Mouse (Mus musculus): ENCODE results near the gene Esrrg. TPM values are rescaled to one million over a fixed set of nuclear protein-coding genes. Genes with fewer than 3 reads are reported as not detected.

The Esrrg gene
- total and polyA plus RNA-seq, 3 experiments: 0.01 TPM; not detected in 2

DNA sequence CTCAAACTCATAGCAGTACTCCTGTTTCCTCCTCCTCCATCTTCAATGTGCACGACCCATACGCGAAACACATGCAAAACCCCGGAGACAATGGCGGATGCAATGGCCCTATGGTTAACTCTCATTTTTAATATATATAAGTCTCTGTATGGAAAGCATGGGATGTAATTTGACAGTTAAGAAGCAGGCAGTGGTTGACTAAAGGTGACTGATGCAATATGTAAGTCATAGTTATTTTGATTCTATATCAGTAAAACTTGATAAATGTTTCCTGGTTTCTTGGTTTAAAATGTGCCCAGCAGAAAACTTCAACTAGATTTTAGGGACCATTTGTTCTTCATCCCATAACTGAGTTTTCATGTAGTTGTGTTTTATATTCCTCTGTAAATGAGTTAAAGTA, 547.9 kb downstream of the Esrrg start:
- H3K9ac ChIP-seq (ENCODE audit: control insufficient read depth, low read depth, low read length, poor library complexity, severe bottlenecking): peak overlapping the region; percentile 47
- no peak overlapping the region for H3K4me3 ChIP-seq (ENCODE audit: control insufficient read depth in 1 of 2, insufficient read depth in 1 of 2, low read depth in 2 of 2, low read length in 2 of 2)
- no peaks in the 10 kb centered on the region for H3K9me3 ChIP-seq (replicated peaks; ENCODE audit: insufficient read depth, low read length)
- H3K36me3 ChIP-seq (ENCODE audit: control insufficient read depth in 1 of 2, insufficient read depth in 2 of 2, low read length in 2 of 2): peaks cover 0 to 56% of the 10 kb centered on the region in 2 experiments; a peak in 2 of 4 replicates
- DNase-seq (ENCODE audit: low read depth, low spot score): peak; percentile 62
- peak overlapping the region; percentile 100 for H3K27ac ChIP-seq (ENCODE audit: control insufficient read depth, low read depth, low read length)
- no peaks in the 10 kb centered on the region; the same call in 1 of the 2 replicates for H3K79me2 ChIP-seq (ENCODE audit: control insufficient read depth, insufficient read depth, low read length, poor library complexity)
- no peaks in the 10 kb centered on the region for H3K27me3 ChIP-seq (ENCODE audit: control insufficient read depth in 1 of 2, insufficient read depth in 2 of 2, low read length in 2 of 2)
- peaks cover 33 to 53% of the 10 kb centered on the region in 2 experiments for H3K4me1 ChIP-seq (ENCODE audit: control insufficient read depth in 1 of 2, insufficient read depth in 2 of 2, low read length in 2 of 2)
- TF ChIP-seq POLR2AphosphoS2 (IDR thresholded peaks at IDR 0.05; ENCODE audit: low read length): peak; percentile 44; the same call in 1 of the 2 replicates
- TF ChIP-seq MEF2A (IDR thresholded peaks at IDR 0.05; ENCODE audit: extremely low read depth, insufficient replicate concordance, low read depth, low read length, poor library complexity, severe bottlenecking): no peak
- TF ChIP-seq MYB (IDR thresholded peaks at IDR 0.05; ENCODE audit: low read depth, low read length): peak; percentile 46; the same call in 1 of the 2 replicates
- TF ChIP-seq SIN3A (IDR thresholded peaks at IDR 0.05; ENCODE audit: low read length): peak; percentile 73
- no peak for TF ChIP-seq UBTF (IDR thresholded peaks at IDR 0.05; ENCODE audit: borderline replicate concordance, insufficient read depth, low read depth, low read length)
- TF ChIP-seq NELFE (IDR thresholded peaks at IDR 0.05; ENCODE audit: low read depth, low read length): no peak
- TF ChIP-seq EP300 (IDR thresholded peaks at IDR 0.05; ENCODE audit: low read depth in 1 of 2, low read length in 2 of 2): peak; percentile 48 to 90; a peak in 2 of 4 replicates
- TF ChIP-seq USF2 (IDR thresholded peaks at IDR 0.05; ENCODE audit: borderline replicate concordance in 1 of 2, insufficient read depth in 1 of 2, low read depth in 1 of 2, low read length in 2 of 2): no peak
- 0 out of 2 replicates have a peak, but pooled peaks have one; percentile 22 for TF ChIP-seq RCOR1 (IDR thresholded peaks at IDR 0.05; ENCODE audit: low read depth, low read length)
- peak; percentile 67; the same call in 1 of the 2 replicates for TF ChIP-seq TCF12 (IDR thresholded peaks at IDR 0.05; ENCODE audit: low read depth, low read length)
- TF ChIP-seq GABPA (IDR thresholded peaks at IDR 0.05; ENCODE audit: low read depth, low read length): no peak
- peak; percentile 42; the same call in 1 of the 2 replicates for TF ChIP-seq ELF1 (IDR thresholded peaks at IDR 0.05; ENCODE audit: low read depth, low read length)
- TF ChIP-seq SMC3 (IDR thresholded peaks at IDR 0.05; ENCODE audit: low read depth, low read length): no peak
- no peak for TF ChIP-seq MAZ (IDR thresholded peaks at IDR 0.05; ENCODE audit: low read depth, low read length)
- no peak for TF ChIP-seq MAFK (IDR thresholded peaks at IDR 0.05; ENCODE audit: borderline replicate concordance, low read depth, low read length)
- no peak for TF ChIP-seq E2F4 (IDR thresholded peaks at IDR 0.05; ENCODE audit: borderline replicate concordance, low read depth, low read length)
- TF ChIP-seq TBP (IDR thresholded peaks at IDR 0.05; ENCODE audit: low read depth, low read length): no peak
- no peak for TF ChIP-seq POLR2A (IDR thresholded peaks at IDR 0.05; ENCODE audit: control insufficient read depth in 1 of 2, insufficient read depth in 1 of 2, low read depth in 1 of 2, low read length in 2 of 2, poor library complexity in 1 of 2)
- TF ChIP-seq CTCF (IDR thresholded peaks at IDR 0.05 in 2 of 3, conservative IDR thresholded peaks at IDR 0.05 in 1 of 3; ENCODE audit: control insufficient read depth in 1 of 3, insufficient read depth in 1 of 3, low read depth in 2 of 3, low read length in 3 of 3, poor library complexity in 1 of 3, severe bottlenecking in 1 of 3): no peak
- no peak for TF ChIP-seq HCFC1 (IDR thresholded peaks at IDR 0.05; ENCODE audit: low read depth, low read length)
- 0 out of 2 replicates have a peak, but pooled peaks have one; percentile 25 for TF ChIP-seq GATA1 (IDR thresholded peaks at IDR 0.05; ENCODE audit: low read depth, low read length)
- TF ChIP-seq MXI1 (IDR thresholded peaks at IDR 0.05; ENCODE audit: low read depth, low read length): peak; percentile 47; the same call in 1 of the 2 replicates
- peak; percentile 62; the same call in 1 of the 2 replicates for TF ChIP-seq ETS1 (IDR thresholded peaks at IDR 0.05; ENCODE audit: low read depth, low read length)
- TF ChIP-seq CHD1 (IDR thresholded peaks at IDR 0.05; ENCODE audit: low read depth, low read length): no peak
- TF ChIP-seq TAL1 (IDR thresholded peaks at IDR 0.05; ENCODE audit: low read length): no peak
- TF ChIP-seq RAD21 (IDR thresholded peaks at IDR 0.05; ENCODE audit: low read depth, low read length): no peak
- no peak for TF ChIP-seq KAT2A (conservative IDR thresholded peaks at IDR 0.05; ENCODE audit: low read depth, low read length)
- no peak for TF ChIP-seq BHLHE40 (IDR thresholded peaks at IDR 0.05; ENCODE audit: borderline replicate concordance, low read depth, low read length)
- TF ChIP-seq MYC (IDR thresholded peaks at IDR 0.05; ENCODE audit: low read depth, low read length): 0 out of 2 replicates have a peak, but pooled peaks have one; percentile 7
- no peak for TF ChIP-seq USF1 (IDR thresholded peaks at IDR 0.05; ENCODE audit: low read depth, low read length)
- TF ChIP-seq ZKSCAN1 (IDR thresholded peaks at IDR 0.05; ENCODE audit: low read depth, low read length): no peak
- no peak for TF ChIP-seq ZMIZ1 (IDR thresholded peaks at IDR 0.05; ENCODE audit: low read depth, low read length)
- TF ChIP-seq MAX (IDR thresholded peaks at IDR 0.05; ENCODE audit: low read length): no peak; the same call in 1 of the 2 replicates
- TF ChIP-seq ZNF384 (IDR thresholded peaks at IDR 0.05; ENCODE audit: low read depth, low read length): no peak
- TF ChIP-seq CHD2 (IDR thresholded peaks at IDR 0.05; ENCODE audit: low read length): no peak
- no peak for TF ChIP-seq ZC3H11A (IDR thresholded peaks at IDR 0.05; ENCODE audit: low read depth, low read length)
- TF ChIP-seq JUND (IDR thresholded peaks at IDR 0.05; ENCODE audit: low read depth, low read length): no peak
